Mouse (Mus musculus) testis, adult 2 months (tissue): ENCODE results near the gene Usp7.

Experiments used
- CTCF ChIP-seq: fragments of 200-500 bp; IDR thresholded peaks from 2 replicates; pipeline ENCODE4 v1.5.1; 2012; ENCODE audit warnings: low read depth, mild to moderate bottlenecking, inconsistent platforms, low read length, moderate library complexity; ENCODE audit not compliant: control insufficient read depth, insufficient read depth, insufficient replicate concordance
- POLR2A ChIP-seq: fragments of 200-500 bp; IDR thresholded peaks from 2 replicates; pipeline ENCODE4 v1.6.1; 2012; ENCODE audit warnings: low read depth, mild to moderate bottlenecking, inconsistent platforms, low read length, moderate library complexity; ENCODE audit not compliant: control insufficient read depth

DNA sequence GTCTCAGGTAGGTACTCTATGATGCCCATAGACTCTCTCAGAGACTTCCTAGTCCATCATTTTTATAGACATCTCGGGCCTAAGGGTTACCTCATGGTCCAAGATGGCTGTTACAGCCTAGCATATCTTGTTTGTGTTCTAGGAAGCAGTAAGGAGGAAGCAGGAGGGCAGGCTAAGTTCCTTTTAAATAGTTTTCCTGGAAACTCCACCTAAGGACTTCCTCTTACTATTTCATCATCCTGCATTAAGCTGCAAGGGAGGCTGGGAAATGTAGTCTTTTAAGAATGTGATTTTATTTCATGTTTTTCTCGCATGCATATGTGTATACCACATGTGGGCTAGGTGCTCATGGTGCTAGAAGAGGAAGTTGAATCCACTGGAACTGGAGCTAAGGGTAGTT is 31.6 kb upstream of the Usp7 start:
- TF ChIP-seq CTCF (no peak), POLR2A (no peak)
